Mouse (Mus musculus): ENCODE measurements around the gene Hivep2. TPM values are rescaled to one million over a fixed set of nuclear protein-coding genes. Genes with fewer than 3 reads are reported as not detected.

The Hivep2 gene
- total RNA-seq, 2 experiments from 2014 or later, result 43.3 to 46.8 TPM

GRCm38 (mm10) chr10:14060302-14060701, 94.4 kb downstream of the Hivep2 start:
- intact Hi-C loops (cut with DNase I; ENCODE audit: low total_unique reads), result no loop called here

GRCm38 (mm10) chr10:14063226-14063625, 97.4 kb downstream of the Hivep2 start:
- DNase-seq, result no peak
- intact Hi-C loops (cut with DNase I; ENCODE audit: low total_unique reads), result no loop called here

More at GRCm38 (mm10) chr10:14060302-14060701, 94.4 kb downstream of the Hivep2 start:
- DNase-seq, result no peak

GRCm38 (mm10) chr10:14064759-14065395, 99.0 kb downstream of the Hivep2 start:
- DNase-seq, result no peak
- intact Hi-C loops (cut with DNase I; ENCODE audit: low total_unique reads), result no loop called here

GRCm38 (mm10) chr10:14067802-14068201, 101.9 kb downstream of the Hivep2 start:
- no peak for DNase-seq
- intact Hi-C loops (cut with DNase I; ENCODE audit: low total_unique reads), result no loop called here

- no peak for DNase-seq
- intact Hi-C loops (cut with DNase I; ENCODE audit: low total_unique reads), result no loop called here
Observed at GRCm38 (mm10) chr10:14070498-14071079, 104.7 kb downstream of the Hivep2 start.

GRCm38 (mm10) chr10:14072504-14072903, 106.6 kb downstream of the Hivep2 start:
- intact Hi-C loops (cut with DNase I; ENCODE audit: low total_unique reads), result no loop called here

GRCm38 (mm10) chr10:14075767-14076166, 109.9 kb downstream of the Hivep2 start:
- DNase-seq, result no peak
- intact Hi-C loops (cut with DNase I; ENCODE audit: low total_unique reads), result no loop called here

More at GRCm38 (mm10) chr10:14072504-14072903, 106.6 kb downstream of the Hivep2 start:
- DNase-seq, result no peak

- no peak for DNase-seq
- intact Hi-C loops (cut with DNase I; ENCODE audit: low total_unique reads), result no loop called here
Observed at GRCm38 (mm10) chr10:14076880-14077279, 111.0 kb downstream of the Hivep2 start.

GRCm38 (mm10) chr10:14080830-14081229, 115.0 kb downstream of the Hivep2 start:
- intact Hi-C loops (cut with DNase I; ENCODE audit: low total_unique reads), result no loop called here
- no peak for DNase-seq

- intact Hi-C loops (cut with DNase I; ENCODE audit: low total_unique reads), result no loop called here
- no peak for DNase-seq
Observed at GRCm38 (mm10) chr10:14081824-14082223, 115.9 kb downstream of the Hivep2 start.

GRCm38 (mm10) chr10:14082275-14082674, 116.4 kb downstream of the Hivep2 start:
- intact Hi-C loops (cut with DNase I; ENCODE audit: low total_unique reads), result no loop called here

GRCm38 (mm10) chr10:14085241-14085659, 119.4 kb downstream of the Hivep2 start:
- no peak for DNase-seq
- intact Hi-C loops (cut with DNase I; ENCODE audit: low total_unique reads), result loop anchor here (5.0 kb wide), 1 partner anchor 118 kb away; the partner anchor contains the start of gene Hivep2

More at GRCm38 (mm10) chr10:14082275-14082674, 116.4 kb downstream of the Hivep2 start:
- DNase-seq, result no peak

GRCm38 (mm10) chr10:14085882-14086515, 120.1 kb downstream of the Hivep2 start:
- intact Hi-C loops (cut with DNase I; ENCODE audit: low total_unique reads), result loop anchor here (5.0 kb wide), 1 partner anchor 119 kb away; the partner anchor contains the start of gene Hivep2
- DNase-seq, result no peak

GRCm38 (mm10) chr10:14087316-14087715, 121.4 kb downstream of the Hivep2 start:
- no peak for DNase-seq
- intact Hi-C loops (cut with DNase I; ENCODE audit: low total_unique reads), result loop anchor here (5.0 kb wide), 1 partner anchor 120 kb away; the partner anchor contains the start of gene Hivep2

- intact Hi-C loops (cut with DNase I; ENCODE audit: low total_unique reads), result loop anchor here (5.0 kb wide), 1 partner anchor 122 kb away; the partner anchor contains the start of gene Hivep2
- no peak for DNase-seq
Observed at GRCm38 (mm10) chr10:14089488-14089887, 123.6 kb downstream of the Hivep2 start.

GRCm38 (mm10) chr10:14094033-14094432, 128.2 kb downstream of the Hivep2 start:
- intact Hi-C loops (cut with DNase I; ENCODE audit: low total_unique reads), result no loop called here
- DNase-seq, result no peak

- intact Hi-C loops (cut with DNase I; ENCODE audit: low total_unique reads), result no loop called here
- no peak for DNase-seq
Observed at GRCm38 (mm10) chr10:14096045-14096444, 130.2 kb downstream of the Hivep2 start.

GRCm38 (mm10) chr10:14099182-14099581, 133.3 kb downstream of the Hivep2 start:
- intact Hi-C loops (cut with DNase I; ENCODE audit: low total_unique reads), result no loop called here
- DNase-seq, result no peak

GRCm38 (mm10) chr10:14100041-14100440, 134.2 kb downstream of the Hivep2 start:
- DNase-seq, result no peak
- intact Hi-C loops (cut with DNase I; ENCODE audit: low total_unique reads), result no loop called here

- intact Hi-C loops (cut with DNase I; ENCODE audit: low total_unique reads), result no loop called here
- no peak for DNase-seq
Observed at GRCm38 (mm10) chr10:14100847-14101246, 135.0 kb downstream of the Hivep2 start.
